Mouse (Mus musculus) E14TG2a.4 (cell line): ENCODE data around the gene Lipo4.
"Not testable (repeated sequence)": the region's sequence is repeated elsewhere in the genome, so short reads cannot be mapped to it uniquely, and the experiment has no call there.

Source experiments
- H3K27me3 ChIP-seq: 2 replicates; pipeline ENCODE4 v1.6.1; 2014; ENCODE audit warnings: low read length, control low read depth; ENCODE audit not compliant: insufficient read depth
- H3K36me3 ChIP-seq: 2 replicates; pipeline ENCODE4 v1.6.1; 2014; ENCODE audit warnings: low read length, control low read depth; ENCODE audit not compliant: insufficient read depth
- H3K4me1 ChIP-seq: replicated peaks from 2 replicates; pipeline ENCODE4 v1.6.1; 2014; ENCODE audit warnings: low read depth, low read length, control low read depth
- H3K4me3 ChIP-seq: replicated peaks from 2 replicates; pipeline ENCODE4 v1.5.1; 2014; ENCODE audit warnings: mild to moderate bottlenecking, low read length
- H3K9me3 ChIP-seq: 2 replicates; pipeline ENCODE4 v1.6.1; 2014; ENCODE audit warnings: low read length, control low read depth
- CTCF ChIP-seq: conservative IDR thresholded peaks from 2 replicates; pipeline ENCODE4 v1.5.1; 2014; ENCODE audit warnings: low read length
- NANOG ChIP-seq: IDR thresholded peaks from 2 replicates; pipeline ENCODE4 v1.6.1; 2014; ENCODE audit warnings: borderline replicate concordance, low read length, mixed read lengths
- POU5F1 ChIP-seq: IDR thresholded peaks from 2 replicates; pipeline ENCODE4 v1.6.1; 2014; ENCODE audit warnings: low read length, borderline replicate concordance

Gene Lipo4

GRCm38 (mm10) chr19:33517680-33518079, at the start of gene Lipo4:
TSS of gene Lipo4 (minus strand) at chr19:33517780.
- no peaks in the 10 kb centered on the region for H3K27me3 ChIP-seq
- H3K4me3 ChIP-seq: no peak within 1 kb of the TSS
- no peaks in the 10 kb centered on the region for H3K4me1 ChIP-seq

GRCm38 (mm10) chr19:33456426-33456825, 61.2 kb downstream of the Lipo4 start:
- H3K36me3 ChIP-seq, H3K4me3 ChIP-seq, H3K27me3 ChIP-seq, H3K4me1 ChIP-seq: not testable (repeated sequence)
- H3K9me3 ChIP-seq: peaks cover 50% of the 10 kb centered on the region
- TF ChIP-seq NANOG: peak; percentile 11; the same call in 1 of the 2 replicates

More at GRCm38 (mm10) chr19:33517680-33518079, at the start of gene Lipo4:
- Histone ChIP-seq H3K36me3 (no peaks in the 10 kb centered on the region), H3K9me3 (no peaks in the 10 kb centered on the region)
- TF ChIP-seq POU5F1 (no peak), NANOG (no peak), CTCF (no peak)

- Histone ChIP-seq H3K9me3 (peaks cover 73% of the 10 kb centered on the region), H3K4me3 (no peak overlapping the region), H3K4me1 (no peaks in the 10 kb centered on the region), H3K36me3 (0 out of 2 replicates have a peak, but pooled peaks cover 2% of the 10 kb centered on the region), H3K27me3 (no peaks in the 10 kb centered on the region)
- TF ChIP-seq CTCF (no peak), NANOG (no peak), POU5F1 (no peak)
Observed at GRCm38 (mm10) chr19:33453725-33454124, 63.9 kb downstream of the Lipo4 start.
